Mouse (Mus musculus) gastrocnemius, postnatal 10 days (tissue): ENCODE measurements around the gene Mta3. TPM values are rescaled to one million over a fixed set of nuclear protein-coding genes. Genes with fewer than 3 reads are reported as not detected.

Source experiments
- DNase-seq: peaks from one replicate; pipeline ENCODE4 v3.0.0; 2021; ENCODE audit warnings: mixed read lengths
- total RNA-seq, 2 experiments: library from RNA; stranded (reverse); gene quantifications; 2 replicates each; pipeline ENCODE4 v1.2.3; 2021

Mta3 gene
- total RNA-seq, 2 experiments from 2014 or later = 13.5 to 17.0 TPM

GRCm38 (mm10) chr17:83810285-83810684 is 104.3 kb downstream of the Mta3 start:
- no peak for DNase-seq

GRCm38 (mm10) chr17:83812200-83812944 is 106.4 kb downstream of the Mta3 start:
- DNase-seq = no peak

GRCm38 (mm10) chr17:83813050-83813449 is 107.1 kb downstream of the Mta3 start:
- DNase-seq = no peak

- no peak for DNase-seq
Observed at GRCm38 (mm10) chr17:83816996-83817395, 111.0 kb downstream of the Mta3 start.

- no peak for DNase-seq
Observed at GRCm38 (mm10) chr17:83819503-83819902, 113.5 kb downstream of the Mta3 start.

- DNase-seq = no peak
Observed at GRCm38 (mm10) chr17:83820701-83821100, 114.7 kb downstream of the Mta3 start.

- DNase-seq = no peak
Observed at GRCm38 (mm10) chr17:83821876-83822275, 115.9 kb downstream of the Mta3 start.

- no peak for DNase-seq
Observed at GRCm38 (mm10) chr17:83823835-83824234, 117.9 kb downstream of the Mta3 start.

- DNase-seq = no peak
Observed at GRCm38 (mm10) chr17:83829356-83829755, 123.4 kb downstream of the Mta3 start.

- DNase-seq = no peak
Observed at GRCm38 (mm10) chr17:83830616-83831292, 124.8 kb downstream of the Mta3 start.

- no peak for DNase-seq
Observed at GRCm38 (mm10) chr17:83834120-83834519, 128.2 kb downstream of the Mta3 start.

GRCm38 (mm10) chr17:83836048-83836447 is 130.1 kb downstream of the Mta3 start:
- no peak for DNase-seq

- no peak for DNase-seq
Observed at GRCm38 (mm10) chr17:83837659-83838190, 131.8 kb downstream of the Mta3 start.

- no peak for DNase-seq
Observed at GRCm38 (mm10) chr17:83839132-83839531, 133.2 kb downstream of the Mta3 start.

- no peak for DNase-seq
Observed at GRCm38 (mm10) chr17:83841011-83841410, 135.0 kb downstream of the Mta3 start.

GRCm38 (mm10) chr17:83843780-83844179 is 137.8 kb downstream of the Mta3 start:
- no peak for DNase-seq

- no peak for DNase-seq
Observed at GRCm38 (mm10) chr17:83845538-83845937, 139.6 kb downstream of the Mta3 start.

- DNase-seq = no peak
Observed at GRCm38 (mm10) chr17:83846301-83847021, 140.5 kb downstream of the Mta3 start.

GRCm38 (mm10) chr17:83847100-83847499 is 141.1 kb downstream of the Mta3 start:
- DNase-seq = no peak

GRCm38 (mm10) chr17:83847815-83848214 is 141.9 kb downstream of the Mta3 start, which contains the start of gene Haao:
TSS of gene Haao (minus strand) at chr17:83847963.
- DNase-seq = no peak

- DNase-seq = no peak
Observed at GRCm38 (mm10) chr17:83848482-83848881, 142.5 kb downstream of the Mta3 start.

- DNase-seq = no peak
Observed at GRCm38 (mm10) chr17:83849081-83849675, 143.2 kb downstream of the Mta3 start.
